In genomic region chr10:62305090-62305489, GRCm38 (mm10) we compare ENCODE assay signal across 24 mouse cellular contexts. TPM values are rescaled to one million over a fixed set of nuclear protein-coding genes. Genes with fewer than 3 reads are reported as not detected.
DNase-seq lines count a peak whose midpoint lies in the region; TF ChIP-seq lines count a peak whose summit lies in the region.
"Had no signal": no experiment of that assay in that cellular context is flagged by ENCODE, and none has a peak within 500 bp of the region (broad histone marks: within the 10 kb centered on the region; RNA-seq: fewer than 3 reads in every experiment).

No protein-coding gene starts in this region.

- TF ChIP-seq CTCF in cerebellum, adult 2 months (IDR thresholded peaks at IDR 0.05; ENCODE audit: borderline replicate concordance, insufficient read depth, low read depth, low read length), result no peak

- no peak overlapping the region for H3K4me3 ChIP-seq in cerebellum, adult 2 months (replicated peaks; ENCODE audit: insufficient read depth, low read depth, low read length)
- H3K4me3 ChIP-seq: gastrocnemius, adult 2 months; heart, adult 2 months; heart, embryonic 10.5 days; heart, embryonic 13.5 days; hindbrain, embryonic 12.5 days; hindbrain, embryonic 15.5 days; kidney, embryonic 15.5 days had no signal

- H3K27ac ChIP-seq in cerebellum, adult 2 months (ENCODE audit: insufficient read depth, low read length), result peak overlapping the region; percentile 31; the same call in 1 of the 2 replicates
- H3K27ac ChIP-seq: gastrocnemius, adult 2 months; heart, adult 2 months; heart, embryonic 10.5 days; heart, embryonic 13.5 days; hindbrain, embryonic 12.5 days; hindbrain, embryonic 15.5 days; kidney, embryonic 15.5 days had no signal

- DNase-seq in cerebellum, adult 2 months, result peak; percentile 52 to 63
- DNase-seq in cerebellum, postnatal 4 days (ENCODE audit: low spot score in 2 of 2), result no peak
- peak; percentile 18 for DNase-seq in adipocyte (ENCODE audit: low spot score)
- peak; percentile 44 for DNase-seq in brain, adult 2 months (ENCODE audit: low read depth, low spot score)
- peak; percentile 60 for DNase-seq in gonadal fat pad, adult 2 months (ENCODE audit: low read depth)
- no peak for DNase-seq in kidney, adult 9 months
- DNase-seq: adrenal gland, adult 8-10 months; adrenal gland, postnatal 25 days; embryo, embryonic 11 days; forebrain, postnatal 0 days; gastrocnemius, adult 2 months; gastrocnemius, postnatal 25 days; heart, adult 2 months; kidney, adult 2 months had no signal

- TF ChIP-seq POLR2A in cerebellum, adult 2 months (IDR thresholded peaks at IDR 0.05; ENCODE audit: borderline replicate concordance, insufficient read depth, low read length), result no peak

- H3K27me3 ChIP-seq in cerebellum, adult 2 months (ENCODE audit: control insufficient read depth, insufficient read depth, low read length), result no peaks in the 10 kb centered on the region
- H3K27me3 ChIP-seq: heart, embryonic 13.5 days; hindbrain, embryonic 12.5 days; hindbrain, embryonic 15.5 days; kidney, embryonic 15.5 days had no signal

- WGBS in cerebellum, adult 2 months, result 13% methylated on average over 6 of the region's 6 CpGs

- H3K4me1 ChIP-seq in cerebellum, adult 2 months (ENCODE audit: control insufficient read depth, insufficient read depth, low read length), result peaks cover 53% of the 10 kb centered on the region
- H3K4me1 ChIP-seq: hindbrain, embryonic 12.5 days; hindbrain, embryonic 15.5 days had no signal

RNA-seq across cellular contexts. Expression of gene Tacr2, which starts 52.9 kb away (rescaled TPM):
- polyA plus RNA-seq in cerebellum, adult 2 months (2012; rRNA removed), result 0.07 TPM in 1 of 2 replicates, not detected in the other
- 0.10 and 0.36 TPM in 2 replicates for polyA plus RNA-seq in gonadal fat pad, adult 2 months (2012; rRNA removed)
- polyA plus RNA-seq: CD4-positive, CD25-positive, alpha-beta regulatory T cell, adult 4 months; embryonic facial prominence, embryonic 11.5 days; embryonic facial prominence, embryonic 14.5 days; forebrain, embryonic 11.5 days; forebrain, embryonic 14.5 days; forebrain, postnatal 0 days; heart, adult 2 months; heart, embryonic 10.5 days; heart, embryonic 13.5 days; hindbrain, embryonic 12.5 days; hindbrain, embryonic 15.5 days; kidney, adult 2 months had no signal

Comparison
In these comparisons a context has a peak if more than half of its experiments do, and no peak if none do; other contexts are left out.
1. DNase-seq: peak in cerebellum, adult 2 months (2 of 2), adipocyte (single experiment), brain, adult 2 months (single experiment) and gonadal fat pad, adult 2 months (single experiment); none in cerebellum, postnatal 4 days (0 of 2) and kidney, adult 9 months (single experiment).